Mouse (Mus musculus): ENCODE results near the gene Ptpro.

The Ptpro gene

DNA sequence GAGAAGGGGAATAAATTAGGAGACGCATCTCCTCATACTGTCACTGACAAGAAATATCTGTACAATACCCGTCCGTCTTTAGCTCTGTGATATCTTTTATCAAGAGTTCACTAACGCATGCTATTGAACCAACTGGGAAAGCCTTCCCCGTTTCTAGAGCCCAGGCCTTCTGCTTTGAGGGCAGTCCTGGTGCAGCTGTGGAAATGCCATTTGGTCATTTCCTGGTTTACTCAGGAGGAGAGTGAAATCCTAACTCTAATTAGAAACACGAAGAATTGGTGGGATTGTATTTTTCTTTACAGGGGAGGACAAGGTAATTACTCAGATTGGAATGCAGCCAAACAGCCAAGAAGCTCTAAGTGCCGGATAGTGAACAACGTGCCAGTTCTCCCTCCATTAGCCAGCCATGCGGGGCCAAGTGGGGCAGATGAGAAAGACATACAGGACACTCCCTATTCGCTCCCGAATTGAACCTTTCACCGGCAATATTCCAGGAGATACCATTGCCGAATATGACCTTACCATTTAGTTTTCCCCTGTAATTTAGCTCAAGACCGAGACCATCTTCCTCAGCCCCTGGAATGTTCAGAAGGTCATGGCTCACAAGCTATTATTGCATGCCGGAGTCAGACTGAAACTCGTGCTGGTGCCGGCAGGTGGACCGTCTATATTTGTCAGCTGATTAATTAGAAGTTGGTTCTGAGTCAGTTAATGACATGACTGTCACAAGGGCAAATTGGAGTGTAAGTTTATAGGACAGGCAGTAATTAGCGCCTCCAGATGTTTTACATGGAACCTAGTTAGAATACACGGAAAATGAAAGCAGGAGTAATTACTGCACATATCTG lies 43.1 kb downstream of the Ptpro start:
- DNase-seq (ENCODE audit: low read depth, low spot score) = no peak

GRCm38 (mm10) chr6:137302561-137302960 lies 50.4 kb downstream of the Ptpro start:
- DNase-seq (ENCODE audit: low read depth, low spot score) = no peak

DNA sequence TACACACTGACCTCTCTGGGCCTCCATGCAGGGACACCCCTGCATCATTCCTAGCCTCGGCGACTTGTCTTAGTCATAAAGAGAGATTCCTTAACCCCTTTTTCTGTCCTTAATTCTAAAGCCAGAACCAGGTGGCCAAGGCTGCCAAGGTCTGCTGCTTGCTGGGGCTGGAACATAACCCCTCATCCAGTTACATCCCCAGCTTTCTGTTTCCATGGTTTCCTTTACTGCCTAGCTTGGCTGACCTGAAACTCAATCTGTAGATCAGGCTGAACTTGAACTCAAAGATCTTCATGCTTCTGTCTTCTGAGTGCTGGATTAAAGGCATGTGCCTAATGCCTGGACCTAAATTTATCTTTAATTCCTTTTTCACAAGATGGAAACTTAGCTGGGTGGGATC lies 51.7 kb downstream of the Ptpro start:
- DNase-seq (ENCODE audit: low read depth, low spot score) = no peak

DNA sequence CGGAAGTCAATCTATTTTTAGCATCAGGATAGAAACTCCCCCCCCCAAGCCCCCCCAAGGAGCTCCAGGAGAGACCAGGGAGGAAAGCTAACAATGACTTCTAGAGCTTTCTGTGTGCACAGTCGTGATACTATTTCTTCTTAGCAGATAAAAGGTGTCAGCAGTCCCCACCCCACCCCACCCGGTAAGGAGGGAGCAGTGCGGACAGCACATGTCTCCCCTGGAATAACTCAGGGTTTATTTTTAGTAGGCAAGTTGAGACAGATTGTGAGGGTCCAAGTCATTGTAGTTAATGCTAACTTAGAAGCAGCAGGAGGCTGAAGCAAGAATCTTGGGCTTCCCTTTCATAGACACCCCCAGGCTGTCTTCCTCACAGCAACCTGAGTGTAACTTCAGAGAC lies 63.1 kb downstream of the Ptpro start:
- no peak for DNase-seq (ENCODE audit: low read depth, low spot score)

GRCm38 (mm10) chr6:137316358-137316757 lies 64.2 kb downstream of the Ptpro start:
- no peak for DNase-seq (ENCODE audit: low read depth, low spot score)

DNA sequence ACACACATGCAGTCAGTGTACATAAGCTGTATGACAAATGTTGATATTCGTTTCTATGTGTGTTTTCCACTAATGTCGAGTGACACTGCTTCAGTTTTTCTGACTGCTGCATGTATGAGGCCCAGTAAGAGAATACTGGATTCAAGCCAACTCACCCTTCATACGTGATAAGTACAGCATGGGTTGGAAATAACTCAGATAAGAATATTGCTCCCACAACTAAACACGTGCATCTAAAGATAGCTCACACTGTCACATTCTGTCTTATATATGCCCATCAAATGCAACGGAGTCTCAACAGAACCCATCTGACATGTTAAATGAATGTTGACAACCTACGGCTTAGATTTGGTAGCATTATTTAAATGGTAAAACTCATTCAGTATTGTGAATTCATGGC lies 65.4 kb downstream of the Ptpro start:
- DNase-seq (ENCODE audit: low read depth, low spot score) = no peak

GRCm38 (mm10) chr6:137318242-137318861 lies 66.2 kb downstream of the Ptpro start:
- no peak for DNase-seq (ENCODE audit: low read depth, low spot score)

DNA sequence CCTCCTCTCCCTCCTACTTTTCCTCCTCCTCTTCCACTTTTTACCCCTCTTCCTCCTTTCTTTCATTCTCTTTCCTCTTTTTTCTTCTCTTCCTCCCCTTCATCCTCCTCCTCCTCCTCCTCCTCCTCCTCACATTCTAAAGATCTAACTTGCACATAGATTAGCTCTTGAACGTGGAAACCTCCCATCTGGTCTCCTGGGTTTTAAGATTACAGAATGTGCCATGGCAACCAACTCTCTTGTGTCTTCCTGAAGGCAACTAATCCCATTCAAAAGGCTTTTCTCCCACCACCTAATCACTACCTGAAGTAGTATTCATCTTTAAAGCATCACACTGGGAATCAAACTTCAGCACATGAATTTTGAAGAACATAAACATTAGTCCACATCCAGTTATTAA lies 67.5 kb downstream of the Ptpro start:
- DNase-seq (ENCODE audit: low read depth, low spot score) = no peak

GRCm38 (mm10) chr6:137327718-137328117 lies 75.6 kb downstream of the Ptpro start:
- DNase-seq (ENCODE audit: low read depth, low spot score) = no peak

DNA sequence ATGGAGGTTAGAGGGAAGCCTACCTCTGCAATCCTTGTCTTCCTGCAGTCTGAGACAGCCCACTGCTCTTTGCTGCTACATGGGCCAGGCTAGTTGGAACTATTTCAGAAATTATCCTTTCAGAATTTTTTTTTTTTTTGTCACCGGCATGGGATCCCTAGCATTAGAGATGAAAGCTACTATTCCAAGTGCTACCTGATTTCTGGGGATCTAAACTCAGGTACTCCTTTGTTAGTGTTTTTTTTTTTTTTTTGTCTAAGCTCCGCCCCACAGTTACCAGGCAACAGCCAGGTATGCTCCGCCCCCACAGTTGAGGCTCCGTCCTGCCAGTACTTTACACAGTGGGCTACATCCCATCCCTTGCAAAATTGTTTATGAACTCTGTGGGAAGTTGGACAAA lies 76.1 kb downstream of the Ptpro start:
- no peak for DNase-seq (ENCODE audit: low read depth, low spot score)

- no peak for DNase-seq (ENCODE audit: low read depth, low spot score)
These were observed 78.7 kb downstream of the Ptpro start for GRCm38 (mm10) chr6:137330782-137331181.

- DNase-seq (ENCODE audit: low read depth, low spot score) = no peak
These were observed 79.7 kb downstream of the Ptpro start for GRCm38 (mm10) chr6:137331826-137332225.

DNA sequence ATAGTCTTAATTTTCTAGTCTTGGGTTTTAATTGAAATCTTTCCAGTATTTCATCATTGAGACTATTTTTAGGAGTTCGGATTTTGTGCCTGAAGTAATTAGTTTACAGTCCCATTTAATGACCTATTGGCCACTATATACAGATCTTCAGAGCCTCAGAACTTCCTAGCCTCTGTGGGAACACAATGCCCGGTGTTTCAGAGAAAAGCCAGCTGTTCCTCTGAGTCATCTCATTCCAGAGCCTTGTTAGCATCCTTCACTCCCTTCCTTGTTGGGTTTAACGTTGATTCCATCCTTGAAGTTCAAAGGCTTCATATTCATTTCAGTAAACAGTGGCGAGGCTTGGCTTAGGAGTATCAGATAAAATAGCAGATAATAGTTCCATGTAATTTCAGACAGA lies 87.0 kb downstream of the Ptpro start:
- DNase-seq (ENCODE audit: low read depth, low spot score) = no peak

- no peak for DNase-seq (ENCODE audit: low read depth, low spot score)
These were observed 91.7 kb downstream of the Ptpro start for GRCm38 (mm10) chr6:137343688-137344441.

GRCm38 (mm10) chr6:137360166-137360565 lies 108.0 kb downstream of the Ptpro start:
- DNase-seq (ENCODE audit: low read depth, low spot score) = no peak

DNA sequence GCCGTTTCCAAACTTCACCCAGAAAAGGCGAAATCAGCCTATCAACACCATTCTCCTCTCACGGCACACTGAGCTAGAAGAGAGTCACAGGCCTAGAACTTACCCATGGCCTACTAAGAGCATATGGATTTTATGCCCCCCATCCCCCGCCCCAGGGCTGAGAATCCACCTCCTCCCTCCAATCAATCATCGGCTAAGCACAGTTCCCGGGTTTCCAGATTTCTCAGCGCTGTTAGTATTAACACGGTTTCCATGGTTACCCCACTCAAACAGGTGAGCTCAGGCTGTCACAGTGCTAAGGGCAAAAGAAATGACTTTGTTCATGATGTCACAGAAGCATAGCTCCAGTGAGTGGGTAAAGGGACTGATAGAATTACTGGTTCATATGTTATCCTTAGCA lies 110.1 kb downstream of the Ptpro start:
- DNase-seq (ENCODE audit: low read depth, low spot score) = no peak

DNA sequence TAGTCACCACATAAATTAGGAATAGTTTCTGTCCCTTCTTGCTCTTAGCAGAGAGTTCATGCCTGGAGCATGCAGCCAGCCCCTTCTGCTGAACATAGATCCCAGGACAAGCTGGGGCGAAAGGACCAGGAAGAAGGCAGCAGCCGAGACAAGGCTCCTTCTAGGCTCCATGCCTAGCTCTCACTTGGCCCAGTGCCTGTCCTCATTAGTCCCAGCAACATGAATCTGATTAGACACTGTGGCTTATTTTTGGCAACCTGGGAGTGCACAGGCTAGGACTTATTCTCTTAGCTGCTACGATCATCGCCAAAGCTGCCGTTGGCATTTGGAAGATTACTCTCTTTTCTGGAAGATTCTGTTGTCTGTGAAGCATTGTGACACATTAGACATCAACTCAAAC lies 112.6 kb downstream of the Ptpro start:
- DNase-seq (ENCODE audit: low read depth, low spot score) = no peak

DNA sequence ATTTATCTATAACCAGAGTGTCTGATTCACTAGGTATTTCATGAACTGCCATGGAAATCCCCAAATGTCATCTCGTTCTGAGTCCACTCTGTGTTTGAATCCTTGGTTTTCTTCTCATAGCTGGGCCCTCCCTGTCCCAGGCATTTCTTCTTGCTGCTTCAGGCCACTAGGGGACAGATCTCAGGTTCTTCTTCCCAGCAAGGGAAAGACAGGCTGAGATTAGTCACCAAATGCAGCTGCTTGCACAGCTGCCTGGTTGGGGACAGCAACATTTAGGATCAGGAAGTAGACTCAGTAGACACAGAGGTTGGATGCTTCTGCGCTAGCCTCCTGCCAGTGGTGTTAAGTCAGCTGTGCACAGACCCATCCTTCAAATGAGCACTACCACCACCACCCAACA lies 113.5 kb downstream of the Ptpro start:
- no peak for DNase-seq (ENCODE audit: low read depth, low spot score)

- no peak for DNase-seq (ENCODE audit: low read depth, low spot score)
These were observed 118.6 kb downstream of the Ptpro start for GRCm38 (mm10) chr6:137370745-137371144.

DNA sequence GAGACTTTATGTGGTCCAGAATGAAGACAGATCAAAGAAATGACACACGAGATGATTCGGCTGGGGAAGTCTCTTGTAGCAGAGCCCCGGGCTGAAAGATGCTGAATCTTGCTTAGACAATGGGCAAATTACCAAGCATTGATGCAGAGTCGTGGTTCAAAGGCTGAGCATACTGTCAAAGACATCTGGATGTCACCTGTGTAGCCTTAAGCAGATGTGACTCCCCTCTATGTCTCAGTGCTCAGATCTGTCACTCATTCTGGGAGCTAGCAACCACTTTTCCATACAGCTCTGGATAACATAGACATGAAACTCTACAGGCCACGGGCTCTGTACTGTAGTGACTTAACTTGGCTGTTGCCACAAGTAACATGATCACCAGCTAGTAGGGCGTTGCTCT lies 119.3 kb downstream of the Ptpro start:
- DNase-seq (ENCODE audit: low read depth, low spot score) = no peak

GRCm38 (mm10) chr6:137373920-137374319 lies 121.8 kb downstream of the Ptpro start:
- DNase-seq (ENCODE audit: low read depth, low spot score) = no peak

- no peak for DNase-seq (ENCODE audit: low read depth, low spot score)
These were observed 130.4 kb downstream of the Ptpro start for GRCm38 (mm10) chr6:137382546-137382945.

GRCm38 (mm10) chr6:137386344-137386743 lies 134.2 kb downstream of the Ptpro start:
- no peak for DNase-seq (ENCODE audit: low read depth, low spot score)
